Mouse (Mus musculus): Measurements from ENCODE around the gene Rcn3.
"Not testable (repeated sequence)": the region's sequence is repeated elsewhere in the genome, so short reads cannot be mapped to it uniquely, and the experiment has no call there.

Rcn3 gene

GRCm38 (mm10) chr7:45124224-45125143 lies 32.5 kb upstream of the Rcn3 start, which contains the start of gene Rps11:
Gene Rps11, minus strand, starts transcription at chr7:45124439.
- peak; percentile 99 for DNase-seq

DNA sequence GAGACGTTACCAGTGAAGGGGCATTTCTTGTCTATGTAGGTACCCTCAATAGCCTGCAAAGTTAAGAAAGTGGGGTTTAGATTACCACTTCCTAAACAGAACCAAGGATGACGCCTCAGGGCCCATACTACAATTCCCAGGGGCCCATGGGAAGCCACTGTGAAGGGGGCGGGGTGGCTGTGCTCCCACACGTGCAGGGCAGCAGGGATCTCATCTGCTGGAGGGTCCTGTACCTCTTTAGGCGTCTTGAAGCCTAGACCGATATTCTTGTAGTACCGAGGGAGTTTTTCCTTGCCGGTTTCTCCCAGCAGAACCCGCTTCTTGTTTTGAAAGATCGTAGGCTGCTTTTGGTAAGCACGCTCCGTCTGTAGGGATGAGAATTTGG lies 31.2 kb upstream of the Rcn3 start:
- no peak for DNase-seq

DNA sequence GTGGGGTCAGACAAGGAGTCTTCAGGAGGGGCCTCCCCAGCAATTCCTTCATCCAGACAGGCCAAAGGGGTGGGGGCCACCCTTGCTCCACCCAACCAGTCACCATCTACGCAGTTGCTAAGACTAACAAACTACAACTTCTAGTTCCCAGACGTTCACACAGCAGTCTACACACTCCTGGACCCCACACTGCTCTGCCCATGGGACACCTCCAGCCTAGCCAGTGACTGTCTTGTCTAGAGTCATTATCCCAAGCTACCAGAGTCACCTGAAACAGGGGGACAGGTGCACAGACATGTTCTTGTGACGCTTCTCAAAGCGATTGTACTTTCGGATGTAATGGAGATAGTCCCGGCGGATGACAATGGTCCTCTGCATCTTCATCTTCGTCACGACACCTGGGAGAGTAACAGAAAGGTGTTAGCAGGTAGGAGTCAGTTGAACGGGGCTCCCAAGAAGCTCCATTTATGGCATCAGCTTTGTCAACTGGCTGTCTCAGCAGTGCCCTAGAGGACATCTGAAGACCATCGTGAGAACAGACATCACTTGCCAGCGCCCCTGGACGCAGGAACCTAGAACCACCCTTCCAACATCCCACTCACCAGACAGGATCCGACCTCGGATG lies 30.7 kb upstream of the Rcn3 start:
- no peak for DNase-seq

GRCm38 (mm10) chr7:45121966-45122365 lies 29.9 kb upstream of the Rcn3 start:
- DNase-seq = no peak

DNA sequence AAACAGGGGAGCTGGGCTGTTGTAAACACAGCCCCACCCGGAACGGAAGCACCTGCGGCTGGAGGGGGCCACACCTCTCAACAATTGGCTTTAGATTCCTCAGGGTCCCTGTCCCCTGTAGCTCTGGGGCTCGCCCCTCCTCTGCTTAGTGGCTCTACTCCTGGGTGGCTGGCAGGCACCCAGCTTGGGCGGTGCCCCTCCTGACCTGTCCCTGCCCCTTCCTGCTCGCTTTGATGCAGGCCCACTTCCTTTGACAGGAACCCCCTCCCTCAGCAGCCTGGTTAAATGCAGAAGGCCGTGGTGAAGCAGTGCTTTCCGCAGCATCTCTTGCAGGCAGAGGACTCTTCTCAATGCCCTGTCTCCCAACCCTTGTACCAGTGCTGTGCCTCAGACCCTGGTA lies 29.4 kb upstream of the Rcn3 start:
- DNase-seq = peak; percentile 78

DNA sequence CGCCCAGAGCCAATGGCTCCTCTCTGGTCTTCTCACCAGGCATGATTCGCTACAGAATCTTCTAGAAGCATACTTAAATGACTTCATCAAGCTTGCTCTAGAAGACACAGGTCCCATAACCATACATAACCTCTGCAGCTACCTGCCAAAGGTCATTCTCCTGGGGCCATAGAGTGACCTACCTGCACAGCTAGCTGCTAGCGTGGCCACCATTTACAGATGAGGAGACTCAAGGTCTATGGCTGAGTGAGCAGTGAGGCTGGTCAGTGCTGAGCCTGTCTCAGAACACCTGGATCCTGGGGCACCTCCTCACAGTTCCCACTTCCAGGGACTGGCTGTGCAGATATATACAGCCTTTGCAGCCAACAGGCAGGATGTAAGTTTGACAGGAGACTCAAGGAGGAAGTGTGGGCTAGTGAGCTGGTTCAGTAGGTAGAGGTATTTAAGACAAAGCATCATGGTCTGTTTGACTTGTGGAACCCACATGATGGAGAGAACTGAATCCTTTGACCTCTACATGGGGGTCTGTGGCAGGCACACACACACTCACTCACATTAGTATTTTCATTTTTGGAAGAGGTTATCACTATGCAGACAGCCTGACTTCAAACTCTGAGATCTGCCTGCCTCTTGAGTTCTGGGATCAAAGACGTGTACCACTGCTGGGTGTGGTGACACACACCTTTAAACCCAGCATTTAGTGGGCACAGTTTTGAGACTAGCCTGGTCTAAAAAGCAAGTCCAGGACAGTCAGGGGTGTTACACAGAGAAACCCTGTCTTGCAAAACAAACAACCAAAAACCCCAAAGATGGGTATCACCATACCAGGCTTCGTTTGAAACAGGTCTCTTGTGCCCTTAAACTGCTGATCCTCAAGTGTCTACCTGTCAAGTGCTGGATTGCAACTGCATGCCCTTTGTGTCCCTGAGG lies 28.0 kb upstream of the Rcn3 start:
- no peak for DNase-seq

DNA sequence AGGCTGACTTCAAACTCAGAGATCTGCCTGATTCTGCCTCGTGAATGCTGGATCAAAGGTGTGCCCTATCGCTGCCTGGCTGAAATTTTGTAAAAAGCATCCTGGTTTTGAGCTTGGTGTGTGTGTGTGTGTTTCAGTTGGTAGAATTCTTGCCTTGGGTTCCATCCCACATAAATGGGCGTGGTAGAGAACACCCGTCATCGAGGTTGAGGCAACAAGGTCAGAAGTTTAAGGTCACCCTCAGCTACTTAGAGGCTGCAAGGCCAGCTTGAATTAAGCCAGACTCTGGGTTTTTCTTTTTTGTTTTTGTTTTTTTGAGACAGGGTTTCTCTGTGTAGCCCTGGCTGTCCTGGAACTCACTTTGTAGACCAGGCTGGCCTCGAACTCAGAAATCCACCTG lies 26.3 kb upstream of the Rcn3 start:
- no peak for DNase-seq

DNA sequence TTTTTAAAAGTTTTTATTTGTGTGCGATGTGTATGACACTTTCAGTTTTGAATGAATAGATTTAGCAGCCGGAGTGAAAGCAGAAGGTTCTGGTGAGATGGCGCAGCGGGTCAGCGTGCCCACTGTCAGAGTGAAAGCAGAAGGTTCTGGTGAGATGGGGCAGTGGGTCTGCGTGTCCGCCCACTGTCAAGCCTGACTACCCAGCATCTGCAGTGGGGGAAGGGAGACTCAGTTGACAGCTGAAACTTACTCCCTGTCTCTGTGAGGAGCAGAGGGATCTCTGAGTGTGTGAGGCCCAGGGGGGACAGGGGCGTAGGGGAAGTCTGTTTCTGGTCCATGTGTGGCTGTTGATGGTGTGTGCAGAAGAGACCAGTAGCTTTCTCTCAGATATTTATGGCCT lies 25.5 kb upstream of the Rcn3 start:
- DNase-seq = no peak

GRCm38 (mm10) chr7:45113476-45113875 lies 21.5 kb upstream of the Rcn3 start:
- DNase-seq = no peak

- DNase-seq = no peak
Observed at GRCm38 (mm10) chr7:45112529-45112928, 20.5 kb upstream of the Rcn3 start.

DNA sequence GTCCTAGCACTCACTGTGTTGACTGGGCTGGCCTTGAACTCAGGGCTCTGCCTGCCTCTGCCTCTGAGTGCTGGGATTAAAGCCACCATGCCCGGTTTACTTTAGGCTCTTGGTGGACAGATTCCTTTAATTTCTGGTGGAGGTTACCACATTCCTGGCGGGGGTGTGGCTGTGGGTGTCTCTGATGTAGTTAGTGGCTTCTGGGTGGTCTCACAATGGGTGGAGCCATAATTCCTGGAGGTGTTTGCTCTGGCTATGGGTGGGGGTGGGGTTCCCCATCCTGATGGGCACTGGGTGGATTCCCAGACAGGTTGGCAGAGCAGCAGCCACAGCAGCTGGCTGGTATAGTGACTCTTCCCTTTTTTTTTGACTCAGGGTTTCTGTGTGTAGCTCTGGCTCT lies 19.9 kb upstream of the Rcn3 start:
- no peak for DNase-seq

DNA sequence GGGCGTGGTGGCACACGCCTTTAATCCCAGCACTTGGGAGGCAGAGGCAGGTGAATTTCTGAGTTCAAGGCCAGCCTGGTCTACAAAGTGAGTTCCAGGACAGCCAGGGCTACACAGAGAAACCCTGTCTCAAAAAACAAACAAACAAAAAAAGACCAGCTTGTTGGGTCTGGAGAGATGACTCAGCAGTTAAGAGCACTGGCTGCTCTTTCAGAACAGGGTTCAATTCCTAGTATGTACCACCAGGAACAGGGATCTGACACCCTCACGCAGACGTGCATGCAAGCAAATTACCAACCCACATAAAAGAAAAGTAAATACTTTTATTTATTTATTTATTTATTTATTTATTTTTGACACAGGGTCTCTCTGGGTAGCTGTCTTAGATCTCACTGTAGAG lies 18.1 kb upstream of the Rcn3 start:
- DNase-seq = not testable (repeated sequence)

- no peak for DNase-seq
Observed at GRCm38 (mm10) chr7:45107052-45107645, 15.1 kb upstream of the Rcn3 start.

- no peak for DNase-seq
Observed at GRCm38 (mm10) chr7:45106441-45106840, 14.4 kb upstream of the Rcn3 start.

DNA sequence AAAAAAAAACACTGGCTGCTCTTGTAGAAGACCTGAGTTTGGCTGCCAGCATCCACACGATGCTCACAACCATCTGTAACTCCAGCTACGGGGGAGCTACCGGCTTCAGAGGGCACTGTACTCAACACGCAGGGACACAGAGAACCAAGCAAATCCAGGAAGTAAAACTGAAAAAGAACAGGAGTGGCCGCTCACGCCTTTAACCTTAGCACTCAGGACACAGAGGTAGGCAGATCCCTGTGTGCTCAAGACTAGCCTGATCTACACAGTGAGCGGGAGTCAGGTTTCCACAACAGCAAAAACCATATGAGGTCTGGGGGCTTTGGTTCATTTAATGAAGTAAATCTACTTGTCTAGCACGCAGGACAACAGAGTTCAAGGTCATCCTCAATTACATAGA lies 13.5 kb upstream of the Rcn3 start:
- no peak for DNase-seq

- DNase-seq = no peak
Observed at GRCm38 (mm10) chr7:45104941-45105340, 12.9 kb upstream of the Rcn3 start.

GRCm38 (mm10) chr7:45103652-45104180 lies 11.7 kb upstream of the Rcn3 start, which contains the start of gene Fcgrt:
Gene Fcgrt, minus strand, starts transcription at chr7:45103851.
- peak; percentile 96 for DNase-seq

- peak; percentile 53 for DNase-seq
Observed at GRCm38 (mm10) chr7:45102940-45103585, 11.0 kb upstream of the Rcn3 start.

DNA sequence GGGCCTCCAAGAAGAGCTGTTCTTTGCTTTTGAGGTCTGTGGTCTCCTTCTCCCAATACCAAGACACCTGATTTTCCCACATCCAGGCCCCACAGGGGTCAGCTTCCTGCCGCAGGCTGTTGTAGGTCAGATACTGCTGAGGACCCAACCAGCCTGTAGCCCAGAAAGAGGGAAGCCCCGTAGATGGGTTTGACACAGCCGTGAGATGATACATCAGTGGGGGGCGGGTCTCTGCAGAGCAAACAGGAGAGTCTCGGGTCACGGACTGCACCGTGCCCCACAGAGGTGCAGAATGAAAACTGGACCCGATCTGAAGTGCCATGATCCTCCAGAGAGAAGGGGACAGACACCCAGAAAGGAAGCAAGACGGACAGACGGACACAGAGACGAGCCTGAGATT lies 10.4 kb upstream of the Rcn3 start:
- DNase-seq = no peak

- DNase-seq = no peak
Observed at GRCm38 (mm10) chr7:45100046-45100445, 8.0 kb upstream of the Rcn3 start.

GRCm38 (mm10) chr7:45098541-45099240 lies 6.7 kb upstream of the Rcn3 start:
- DNase-seq = no peak
